Mouse (Mus musculus) C2C12 (cell line): ENCODE data around the gene Hoxd10.

ENCODE experiments used
- CTCF ChIP-seq: IDR thresholded peaks from one replicate; pipeline ENCODE4 v1.5.1; 2011; ENCODE audit not compliant: control insufficient read depth, insufficient read depth, insufficient read length
- MAX ChIP-seq: IDR thresholded peaks from one replicate; pipeline ENCODE4 v1.6.1; 2011; ENCODE audit warnings: mild to moderate bottlenecking, control low read depth
- MYOD1 ChIP-seq: IDR thresholded peaks from one replicate; pipeline ENCODE4 v1.6.1; 2011; ENCODE audit warnings: low read depth; ENCODE audit not compliant: control insufficient read depth, insufficient read length
- MYOG ChIP-seq: IDR thresholded peaks from one replicate; pipeline ENCODE4 v1.6.1; 2011; ENCODE audit not compliant: control insufficient read depth, insufficient read length; ENCODE audit errors: extremely low read depth
- USF1 ChIP-seq: IDR thresholded peaks from one replicate; pipeline ENCODE4 v1.6.1; 2011; ENCODE audit warnings: low read depth, mild to moderate bottlenecking, control low read depth, moderate library complexity

DNA sequence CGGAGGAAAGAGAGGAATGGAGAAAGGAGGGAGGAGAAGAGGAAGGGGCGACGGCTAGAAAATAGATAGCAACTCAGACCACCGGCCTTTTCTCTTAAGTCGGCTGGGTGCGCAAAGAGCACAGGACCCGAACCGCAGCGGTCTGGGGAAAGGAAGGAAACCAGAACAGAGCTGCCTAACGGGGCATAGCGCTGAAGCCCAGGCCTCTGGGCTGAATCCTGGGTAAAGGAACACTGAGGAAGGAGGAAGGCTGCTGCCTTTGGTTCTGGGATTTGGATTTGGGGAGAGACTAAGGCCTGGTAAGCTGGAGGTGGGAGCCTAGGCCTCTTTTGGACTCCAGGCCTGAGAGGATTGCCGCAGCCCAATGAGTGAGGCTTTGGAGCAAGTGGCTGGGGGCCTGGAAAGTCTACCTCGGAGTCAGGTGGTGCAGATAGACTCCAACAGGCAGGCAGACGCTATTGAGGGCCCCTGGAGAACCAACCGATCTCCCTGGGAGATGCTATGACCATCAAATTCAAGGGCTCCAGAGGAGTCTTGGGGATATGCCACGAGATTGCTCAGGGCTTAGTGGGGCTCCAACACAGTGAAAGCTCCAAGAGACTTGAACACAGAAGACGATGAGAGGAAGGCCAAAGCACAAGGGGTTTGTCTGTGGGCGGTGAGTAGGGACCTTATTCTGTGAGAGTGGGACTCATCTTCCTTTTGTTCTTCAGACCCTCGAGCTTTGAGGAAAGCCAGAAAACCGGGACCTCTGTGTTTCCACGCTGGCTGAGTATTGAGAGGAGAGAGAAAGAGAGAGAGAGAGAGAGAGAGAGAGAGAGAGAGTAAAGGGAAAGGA lies 10.9 kb upstream of the Hoxd10 start:
- TF ChIP-seq CTCF (no peak), MYOD1 (no peak), MYOG (no peak), MAX (no peak), USF1 (no peak)
